38 mouse cellular contexts compared by ENCODE assay signal in the genomic region with DNA sequence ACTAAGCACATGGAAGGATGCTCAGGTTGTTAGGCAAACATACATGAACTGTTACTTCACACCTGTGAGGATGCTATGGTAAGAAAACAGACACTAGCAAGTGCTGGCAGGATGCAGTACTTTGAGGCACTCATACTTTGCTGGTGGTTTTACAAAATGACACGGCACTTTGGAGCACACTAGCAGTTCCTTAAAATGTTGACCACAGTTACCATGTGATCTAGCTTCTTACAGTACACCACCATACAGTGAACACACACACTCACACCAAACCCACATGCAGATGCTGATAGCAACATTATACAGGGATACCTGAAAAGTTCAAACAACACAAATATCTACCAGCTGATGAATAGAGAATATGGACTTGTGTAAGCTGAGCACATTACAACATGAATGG. TPM values are rescaled to one million over a fixed set of nuclear protein-coding genes. Genes with fewer than 3 reads are reported as not detected.
DNase-seq lines count a peak whose midpoint lies in the region; ATAC-seq and TF ChIP-seq lines count a peak whose summit lies in the region.
"Had no signal": no experiment of that assay in that cellular context is flagged by ENCODE, and none has a peak within 500 bp of the region (broad histone marks: within the 10 kb centered on the region; RNA-seq: fewer than 3 reads in every experiment).

No protein-coding gene starts in this region.

- in situ Hi-C loops in CH12.LX (cut with MboI; ENCODE audit: low pct_ligation_motif_present, low pct_unique_long_range_greater_than_20kb, low sequenced_read_pairs) = no loop called here

- TF ChIP-seq RAD21 in CH12.LX (IDR thresholded peaks at IDR 0.05; ENCODE audit: low read depth, low read length) = no peak

- no peak for ATAC-seq in kidney, embryonic 15.5 days (replicated peaks; ENCODE audit: low FRiP score)
- ATAC-seq: forebrain, embryonic 13.5 days had no signal

- H3K36me3 ChIP-seq in CH12.LX (replicated peaks in 1 of 2; ENCODE audit: control insufficient read depth in 1 of 2, insufficient read depth in 1 of 2, low read length in 1 of 2) = no peaks in the 10 kb centered on the region
- H3K36me3 ChIP-seq in megakaryocyte, embryonic 14.5 days (replicated peaks; ENCODE audit: low read length) = no peaks in the 10 kb centered on the region
- H3K36me3 ChIP-seq in splenic B cell, adult 2 months (ENCODE audit: control insufficient read depth, insufficient read depth, low read length, poor library complexity, severe bottlenecking) = no peaks in the 10 kb centered on the region
- H3K36me3 ChIP-seq in kidney, embryonic 15.5 days = no peaks in the 10 kb centered on the region
- H3K36me3 ChIP-seq: G1E; heart, embryonic 12.5 days; limb, embryonic 12.5 days; midbrain, embryonic 12.5 days; neural tube, embryonic 13.5 days had no signal

- no peak overlapping the region for H3K4me2 ChIP-seq in CH12.LX (ENCODE audit: insufficient read depth, low read depth, poor library complexity, severe bottlenecking)
- no peak overlapping the region for H3K4me2 ChIP-seq in kidney, embryonic 15.5 days
- H3K4me2 ChIP-seq: forebrain, embryonic 13.5 days; heart, embryonic 12.5 days; hindbrain, embryonic 14.5 days; limb, embryonic 12.5 days; midbrain, embryonic 12.5 days; neural tube, embryonic 13.5 days had no signal

- H3K79me2 ChIP-seq in CH12.LX (replicated peaks; ENCODE audit: control insufficient read depth, extremely low read depth, insufficient read depth, poor library complexity, severe bottlenecking) = no peaks in the 10 kb centered on the region

- TF ChIP-seq EP300 in CH12.LX (IDR thresholded peaks at IDR 0.05; ENCODE audit: low read length) = no peak

- no peaks in the 10 kb centered on the region for H3K9me3 ChIP-seq in CH12.LX (replicated peaks; ENCODE audit: low read length)
- no peaks in the 10 kb centered on the region for H3K9me3 ChIP-seq in megakaryocyte, embryonic 14.5 days
- H3K9me3 ChIP-seq in kidney, embryonic 15.5 days (replicated peaks) = no peaks in the 10 kb centered on the region
- H3K9me3 ChIP-seq: forebrain, embryonic 13.5 days; G1E; heart, embryonic 12.5 days; limb, embryonic 12.5 days; midbrain, embryonic 12.5 days; neural tube, embryonic 13.5 days had no signal

- no peak for TF ChIP-seq POLR2A in CH12.LX (IDR thresholded peaks at IDR 0.05; ENCODE audit: low read depth, low read length)

- H3K27ac ChIP-seq in CH12.LX (ENCODE audit: insufficient read depth, low read depth) = no peak overlapping the region
- H3K27ac ChIP-seq in kidney, embryonic 15.5 days = no peak overlapping the region
- H3K27ac ChIP-seq: forebrain, embryonic 13.5 days; hindbrain, embryonic 14.5 days; left cerebral cortex, adult 2 months; limb, embryonic 12.5 days; macrophage; midbrain, embryonic 12.5 days; neural tube, embryonic 13.5 days had no signal

- dilution Hi-C loops in CH12.LX (cut with MboI; ENCODE audit: extremely low pct_ligation_motif_present, extremely low pct_unique_long_range_greater_than_20kb, low sequenced_read_pairs) = no loop called here

- peaks cover 14% of the 10 kb centered on the region for H3K27me3 ChIP-seq in CH12.LX (replicated peaks)
- peaks cover 15% of the 10 kb centered on the region for H3K27me3 ChIP-seq in megakaryocyte, embryonic 14.5 days (replicated peaks)
- no peaks in the 10 kb centered on the region for H3K27me3 ChIP-seq in splenic B cell, adult 2 months (ENCODE audit: control insufficient read depth, insufficient read depth, low read length, poor library complexity, severe bottlenecking)
- H3K27me3 ChIP-seq in kidney, embryonic 15.5 days = no peaks in the 10 kb centered on the region
- H3K27me3 ChIP-seq: forebrain, embryonic 13.5 days; midbrain, embryonic 12.5 days; neural tube, embryonic 13.5 days had no signal

- H3K4me1 ChIP-seq in CH12.LX (ENCODE audit: control insufficient read depth in 1 of 2, insufficient read depth in 2 of 2) = peaks cover 4 to 8% of the 10 kb centered on the region in 2 experiments; a peak in 2 of 4 replicates
- peaks cover 30% of the 10 kb centered on the region for H3K4me1 ChIP-seq in megakaryocyte, embryonic 14.5 days
- H3K4me1 ChIP-seq in kidney, embryonic 15.5 days = peaks cover 11% of the 10 kb centered on the region
- H3K4me1 ChIP-seq: forebrain, embryonic 13.5 days; heart, embryonic 12.5 days; limb, embryonic 12.5 days; midbrain, embryonic 12.5 days had no signal

- WGBS in kidney, embryonic 15.5 days = 93% methylated on average over 1 of the region's 1 CpGs

- no peak for TF ChIP-seq CTCF in CH12.LX (conservative IDR thresholded peaks at IDR 0.05 in 1 of 2, IDR thresholded peaks at IDR 0.05 in 1 of 2; ENCODE audit: low read depth in 2 of 2, low read length in 2 of 2)

- no peak overlapping the region for H3K4me3 ChIP-seq in CH12.LX (replicated peaks in 1 of 3; ENCODE audit: low read depth in 2 of 3, low read length in 2 of 3, poor library complexity in 1 of 3)
- peak overlapping the region; percentile 31 for H3K4me3 ChIP-seq in megakaryocyte, embryonic 14.5 days (replicated peaks)
- no peak overlapping the region for H3K4me3 ChIP-seq in kidney, embryonic 15.5 days (replicated peaks)
- H3K4me3 ChIP-seq: forebrain, embryonic 13.5 days; heart, embryonic 12.5 days; left cerebral cortex, adult 2 months; limb, embryonic 12.5 days; midbrain, embryonic 12.5 days; neural tube, embryonic 13.5 days had no signal

- DNase-seq in CH12.LX (ENCODE audit: extremely low read depth) = peak; percentile 40
- peak; percentile 46 for DNase-seq in MEL-GATA-1-ER (ENCODE audit: extremely low read depth, low read depth)
- DNase-seq in splenic B cell, adult 2 months (ENCODE audit: low read depth, low spot score) = peak; percentile 5
- DNase-seq in thymus, adult 18-20 months = no peak
- DNase-seq: adrenal gland, postnatal 25 days; cerebellum, adult 11-12 months; cerebellum, postnatal 10 days; gastrocnemius, postnatal 14 days; heart, adult 18-20 months; heart, postnatal 4 days; kidney, adult 11 months; kidney, postnatal 25 days; right cerebral cortex, postnatal 14 days; thymus, adult 2 months; thymus, postnatal 4 days had no signal

- H3K9ac ChIP-seq in CH12.LX (ENCODE audit: insufficient read depth, low read depth) = no peak overlapping the region
- no peak overlapping the region for H3K9ac ChIP-seq in kidney, embryonic 15.5 days
- H3K9ac ChIP-seq: forebrain, embryonic 13.5 days; heart, embryonic 12.5 days; hindbrain, embryonic 14.5 days; limb, embryonic 12.5 days; midbrain, embryonic 12.5 days; neural tube, embryonic 13.5 days had no signal

TF ChIP-seq in CH12.LX, 34 proteins besides CTCF, POLR2A, EP300 and RAD21:
- TF ChIP-seq POLR2AphosphoS2 (IDR thresholded peaks at IDR 0.05; ENCODE audit: low read depth, low read length) (no peak), NRF1 (IDR thresholded peaks at IDR 0.05; ENCODE audit: low read depth, low read length) (no peak), RCOR1 (conservative IDR thresholded peaks at IDR 0.05; ENCODE audit: low read depth, low read length) (no peak), KAT2A (IDR thresholded peaks at IDR 0.05; ENCODE audit: insufficient replicate concordance, low read length) (no peak), CHD2 (IDR thresholded peaks at IDR 0.05; ENCODE audit: low read length) (no peak), TBP (conservative IDR thresholded peaks at IDR 0.05; ENCODE audit: low read depth, low read length) (no peak), ZC3H11A (IDR thresholded peaks at IDR 0.05; ENCODE audit: low read depth, low read length) (no peak), ETS1 (conservative IDR thresholded peaks at IDR 0.05; ENCODE audit: low read depth, low read length) (no peak), HCFC1 (IDR thresholded peaks at IDR 0.05; ENCODE audit: low read depth, low read length) (no peak), MYC (IDR thresholded peaks at IDR 0.05; ENCODE audit: low read depth, low read length) (no peak)

RNA-seq across cellular contexts. Expression of gene Tgm5, which starts 3.0 kb away (rescaled TPM):
- total RNA-seq in CH12.LX (2012; rRNA removed) (not detected in 2 replicates), CH12.LX (2014; rRNA removed) (not detected in 2 replicates)
- polyA plus RNA-seq in CH12.LX (2012; ENCODE audit: insufficient read length, low read depth) = not detected in 2 replicates
- polyA plus RNA-seq in megakaryocyte, embryonic 14.5 days (2012; ENCODE audit: insufficient read depth, low replicate concordance) = 0.03 TPM in 1 of 2 replicates, not detected in the other
- polyA plus RNA-seq in kidney, embryonic 15.5 days (2015; fragmentation: Nextera tagmentation; extraction: Ambion mirVana) = 6.8 and 7.8 TPM in 2 replicates
- total RNA-seq: adrenal gland, adult 18-20 months; adrenal gland, postnatal 25 days; gastrocnemius, postnatal 14 days; heart, adult 18-20 months; heart, postnatal 4 days; layer of hippocampus, adult 18-20 months; layer of hippocampus, postnatal 14 days; left cerebral cortex, adult 2 months; left cerebral cortex, postnatal 25 days; liver, adult 2 months had no signal
- polyA plus RNA-seq: embryonic facial prominence, embryonic 11.5 days; G1E; heart, embryonic 12.5 days; heart, postnatal 0 days; limb, embryonic 12.5 days; liver, adult 2 months; liver, embryonic 16.5 days; macrophage; midbrain, embryonic 12.5 days had no signal

RNA-seq across cellular contexts. Expression of gene Tgm7, which starts 27.0 kb away (rescaled TPM):
- not detected in 2 replicates for total RNA-seq in CH12.LX (2012; rRNA removed)
- not detected in 2 replicates for total RNA-seq in CH12.LX (2014; rRNA removed)
- not detected in 2 replicates for polyA plus RNA-seq in CH12.LX (2012; ENCODE audit: insufficient read length, low read depth)
- polyA plus RNA-seq in megakaryocyte, embryonic 14.5 days (2012; ENCODE audit: insufficient read depth, low replicate concordance) = not detected in 2 replicates
- 0.17 and 0.25 TPM in 2 replicates for polyA plus RNA-seq in kidney, embryonic 15.5 days (2015; fragmentation: Nextera tagmentation; extraction: Ambion mirVana)
- total RNA-seq: adrenal gland, adult 18-20 months; adrenal gland, postnatal 25 days; gastrocnemius, postnatal 14 days; heart, adult 18-20 months; heart, postnatal 4 days; midbrain, postnatal 0 days had no signal
- polyA plus RNA-seq: C2C12; embryonic facial prominence, embryonic 11.5 days; forebrain, embryonic 13.5 days; G1E; heart, embryonic 12.5 days; heart, postnatal 0 days; hindbrain, embryonic 14.5 days; limb, embryonic 12.5 days; liver, adult 2 months; liver, embryonic 16.5 days; lung, embryonic 16.5 days; macrophage; midbrain, embryonic 12.5 days; midbrain, postnatal 0 days; small intestine, adult 2 months had no signal

RNA-seq across cellular contexts. Expression of gene Epb42, which starts 45.8 kb away (rescaled TPM):
- total RNA-seq in CH12.LX (2012; rRNA removed) (not detected in 2 replicates), CH12.LX (2014; rRNA removed) (not detected in 2 replicates)
- polyA plus RNA-seq in CH12.LX (2012; ENCODE audit: insufficient read length, low read depth) = not detected in 2 replicates
- polyA plus RNA-seq in megakaryocyte, embryonic 14.5 days (2012; ENCODE audit: insufficient read depth, low replicate concordance) = 2.6 TPM in 1 of 2 replicates, not detected in the other
- polyA plus RNA-seq in kidney, embryonic 15.5 days (2015; fragmentation: Nextera tagmentation; extraction: Ambion mirVana) = 2.2 and 4.1 TPM in 2 replicates
- total RNA-seq: adrenal gland, postnatal 25 days; gastrocnemius, postnatal 14 days; layer of hippocampus, adult 18-20 months; layer of hippocampus, postnatal 14 days; left cerebral cortex, adult 2 months; left cerebral cortex, postnatal 25 days; liver, adult 2 months; midbrain, postnatal 0 days had no signal
- polyA plus RNA-seq: C2C12, macrophage had no signal

RNA-seq across cellular contexts. Expression of gene Adal, which starts 57.6 kb away (rescaled TPM):
- total RNA-seq in CH12.LX (2012; rRNA removed) (7.3 and 8.1 TPM in 2 replicates), CH12.LX (2014; rRNA removed) (12.5 and 12.8 TPM in 2 replicates)
- polyA plus RNA-seq in CH12.LX (2012; ENCODE audit: insufficient read length, low read depth) = 10.0 and 10.4 TPM in 2 replicates
- polyA plus RNA-seq in megakaryocyte, embryonic 14.5 days (2012; ENCODE audit: insufficient read depth, low replicate concordance) = 1.7 and 1.9 TPM in 2 replicates
- 21.3 and 21.9 TPM in 2 replicates for polyA plus RNA-seq in kidney, embryonic 15.5 days (2015; fragmentation: Nextera tagmentation; extraction: Ambion mirVana)

RNA-seq across cellular contexts. Expression of gene Lcmt2, which starts 57.8 kb away (rescaled TPM):
- 9.3 and 10.6 TPM in 2 replicates for total RNA-seq in CH12.LX (2012; rRNA removed)
- total RNA-seq in CH12.LX (2014; rRNA removed) = 5.7 and 6.4 TPM in 2 replicates
- polyA plus RNA-seq in CH12.LX (2012; ENCODE audit: insufficient read length, low read depth) = 11.7 and 12.3 TPM in 2 replicates
- polyA plus RNA-seq in megakaryocyte, embryonic 14.5 days (2012; ENCODE audit: insufficient read depth, low replicate concordance) = 2.6 and 3.3 TPM in 2 replicates
- 22.8 and 24.5 TPM in 2 replicates for polyA plus RNA-seq in kidney, embryonic 15.5 days (2015; fragmentation: Nextera tagmentation; extraction: Ambion mirVana)

Comparison
In these comparisons a context has a peak if more than half of its experiments do, and no peak if none do; other contexts are left out.
1. DNase-seq: peak in CH12.LX (single experiment), MEL-GATA-1-ER (single experiment) and splenic B cell, adult 2 months (single experiment); none in thymus, adult 18-20 months (0 of 2).